Mouse (Mus musculus) large intestine, adult 2 months (tissue): Measurements from ENCODE around the gene Prkcg. TPM values are rescaled to one million over a fixed set of nuclear protein-coding genes. Genes with fewer than 3 reads are reported as not detected.
A peak's percentile ranks its signal among the peaks of the same experiment; 100 is the strongest.
"Not testable (repeated sequence)": the region's sequence is repeated elsewhere in the genome, so short reads cannot be mapped to it uniquely, and the experiment has no call there.

Source experiments
- DNase-seq: peaks from one replicate; pipeline ENCODE4 v3.0.0-alpha.2; 2012; ENCODE audit warnings: low read depth, low spot score
- WGBS: fragments of 180-500 bp; shearing (Covaris S2); methylation state at CpG from one replicate; pipeline ENCODE4 v1.1.7; 2018; 5-methylcytosine and 5-hydroxymethylcytosine counted together
- polyA plus RNA-seq: library from polyadenylated mRNA; depleted of rRNA; stranded (reverse); fragments of >200 nt; gene quantifications from 2 replicates; pipeline ENCODE4 v1.2.3, GENCODE M21; 2012

The Prkcg gene
- polyA plus RNA-seq, 1 experiment = 0.51 TPM

DNA sequence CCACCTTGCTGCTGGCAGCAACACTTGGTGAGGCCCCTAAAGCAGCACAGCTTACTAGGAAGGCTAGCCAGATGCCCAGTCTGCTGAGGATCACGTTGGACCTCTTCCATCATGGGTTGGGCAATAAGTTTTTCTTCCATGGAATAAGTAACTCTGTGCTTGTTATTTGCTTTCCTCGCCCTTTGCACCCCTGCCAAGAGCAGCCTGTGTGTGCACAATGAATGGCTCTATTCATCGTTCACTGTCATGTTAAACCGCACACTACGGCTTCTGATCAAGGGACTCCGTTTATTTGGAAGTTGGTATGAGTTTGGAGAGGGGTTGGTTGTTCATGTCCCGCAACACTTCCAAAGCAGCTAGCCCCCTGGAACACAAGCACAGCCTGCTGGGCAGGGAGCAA is 1.8 kb upstream of the Prkcg start:
- 25% methylated on average over 7 of the region's 7 CpGs for WGBS
- no peak for DNase-seq

- DNase-seq = no peak
- 4% methylated on average over 18 of the region's 18 CpGs for WGBS
Measured at GRCm38 (mm10) chr7:3290257-3291033, 1.5 kb downstream of the Prkcg start.

- WGBS = 16% methylated on average over 6 of the region's 6 CpGs
- DNase-seq = no peak
Measured at GRCm38 (mm10) chr7:3291197-3291596, 2.2 kb downstream of the Prkcg start.

DNA sequence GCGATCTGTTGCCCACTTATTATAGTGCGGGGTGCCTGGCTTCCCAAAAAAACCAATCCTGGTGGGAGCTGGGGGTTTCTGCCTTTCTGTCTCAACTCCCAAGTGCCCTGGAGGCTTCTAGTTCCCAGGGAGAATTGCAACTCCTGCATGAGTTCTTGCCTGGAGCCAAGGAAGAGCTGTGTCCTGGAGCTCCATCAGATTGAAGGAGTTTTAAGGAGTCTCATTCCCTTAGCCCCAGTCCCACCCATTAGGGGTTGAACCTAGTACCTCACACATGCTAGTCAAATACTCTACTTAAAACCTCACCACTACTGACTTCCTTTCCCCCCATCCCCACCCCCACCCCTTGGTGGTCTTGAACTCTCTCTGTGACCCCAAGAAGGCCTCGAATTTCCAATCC is 2.8 kb downstream of the Prkcg start:
- no peak for DNase-seq
- WGBS = 64% methylated on average over 3 of the region's 3 CpGs

DNA sequence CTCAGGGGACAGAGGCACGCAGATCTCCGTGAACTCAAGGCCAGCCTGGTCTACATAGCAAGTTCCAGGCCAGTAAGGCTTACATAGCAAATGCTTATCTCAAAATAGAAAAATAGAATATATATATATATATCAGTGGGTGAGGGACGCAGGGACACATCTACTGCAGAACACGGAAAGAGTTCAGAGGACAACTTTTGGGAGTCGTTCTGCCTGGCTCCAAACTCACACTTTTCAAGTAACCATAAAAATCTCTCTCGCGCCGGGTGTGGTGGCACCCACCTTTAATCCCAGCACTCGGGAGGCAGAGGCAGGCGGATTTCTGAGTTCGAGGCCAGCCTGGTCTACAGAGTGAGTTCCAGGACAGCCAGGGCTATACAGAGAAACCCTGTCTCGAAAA is 3.3 kb downstream of the Prkcg start:
- DNase-seq = not testable (repeated sequence)
- WGBS = 24% methylated on average over 12 of the region's 12 CpGs

DNA sequence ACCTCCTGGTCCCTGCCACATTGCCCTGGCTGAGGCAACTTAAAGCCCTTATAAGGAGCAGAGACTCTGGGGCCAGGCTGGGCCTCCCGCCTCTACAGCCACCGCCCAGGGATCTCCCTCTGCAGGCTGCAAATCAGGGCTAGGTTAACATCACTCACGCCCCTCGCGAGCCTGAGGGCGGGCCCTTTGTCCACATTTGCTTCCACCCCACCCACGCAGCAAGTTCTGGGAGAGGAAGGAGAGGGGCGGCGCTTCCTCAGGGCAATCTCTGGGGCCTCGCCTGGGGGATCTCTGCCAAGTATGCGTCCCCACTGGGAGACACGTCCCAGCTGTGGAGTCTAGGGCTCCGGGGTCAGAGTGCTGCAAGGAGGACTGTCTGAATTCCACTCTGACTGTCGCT is 3.8 kb downstream of the Prkcg start:
- DNase-seq = peak; percentile 91

DNA sequence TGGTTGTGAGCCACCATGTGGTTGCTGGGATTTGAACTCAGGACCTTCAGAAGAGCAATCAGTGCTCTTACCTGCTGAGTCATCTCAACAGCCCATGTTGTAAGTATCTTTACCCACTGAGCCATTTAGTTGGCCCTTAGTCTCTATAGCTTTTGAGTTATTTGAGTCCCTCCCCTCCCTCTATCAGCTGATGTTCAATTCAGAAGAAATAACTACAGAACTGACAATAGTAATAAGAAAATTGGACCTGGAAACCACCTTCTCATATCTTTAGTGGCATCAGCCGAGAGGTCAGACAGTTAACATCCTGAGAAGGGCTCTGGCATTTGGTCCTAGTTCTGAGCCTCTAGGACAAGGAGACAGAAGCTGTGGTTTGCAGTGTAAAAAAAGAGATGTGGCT is 5.8 kb downstream of the Prkcg start:
- 67% methylated on average over 1 of the region's 1 CpGs for WGBS
- no peak for DNase-seq

More for the DNA sequence above, 3.8 kb downstream of the Prkcg start:
- under 1% methylated on average over 14 of the region's 14 CpGs for WGBS

DNA sequence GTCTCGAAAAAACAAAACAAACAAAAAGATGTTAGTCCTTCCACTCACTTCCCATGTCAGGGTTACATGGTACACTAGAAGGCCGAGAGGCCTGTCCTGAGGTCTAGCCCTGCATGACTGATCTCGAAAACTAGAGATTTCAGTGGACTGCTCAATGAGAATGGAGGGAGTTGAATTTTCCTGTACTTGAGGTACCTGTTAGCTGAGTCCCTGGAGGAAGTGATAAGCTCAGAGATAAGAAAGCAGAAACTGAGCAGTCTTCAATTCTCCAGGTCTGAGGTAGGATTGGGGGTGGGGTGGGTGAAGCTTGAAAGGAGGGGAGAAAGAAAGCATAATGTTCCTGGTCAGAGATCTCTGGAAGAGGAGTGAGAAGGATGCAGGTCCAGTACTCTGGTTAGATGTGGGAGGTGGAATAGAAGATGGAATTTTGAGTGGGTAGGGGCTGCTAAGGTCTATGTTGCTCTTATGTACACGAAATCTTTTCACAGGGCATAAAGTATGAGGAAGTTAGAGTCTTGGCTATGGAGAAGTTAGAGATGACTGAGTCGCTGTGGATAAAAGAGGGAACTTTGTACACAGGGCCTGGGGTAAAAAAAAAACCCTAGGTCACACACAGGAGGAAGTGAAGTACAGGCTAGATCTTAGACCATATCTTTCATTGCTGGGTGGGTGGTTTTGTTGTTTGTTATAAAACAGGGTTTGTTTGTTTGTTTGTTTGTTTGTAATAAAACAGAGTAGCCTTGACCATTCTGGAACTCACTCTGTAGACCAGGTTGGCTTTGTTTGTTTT is 6.5 kb downstream of the Prkcg start:
- 35% methylated on average over 5 of the region's 5 CpGs for WGBS

DNA sequence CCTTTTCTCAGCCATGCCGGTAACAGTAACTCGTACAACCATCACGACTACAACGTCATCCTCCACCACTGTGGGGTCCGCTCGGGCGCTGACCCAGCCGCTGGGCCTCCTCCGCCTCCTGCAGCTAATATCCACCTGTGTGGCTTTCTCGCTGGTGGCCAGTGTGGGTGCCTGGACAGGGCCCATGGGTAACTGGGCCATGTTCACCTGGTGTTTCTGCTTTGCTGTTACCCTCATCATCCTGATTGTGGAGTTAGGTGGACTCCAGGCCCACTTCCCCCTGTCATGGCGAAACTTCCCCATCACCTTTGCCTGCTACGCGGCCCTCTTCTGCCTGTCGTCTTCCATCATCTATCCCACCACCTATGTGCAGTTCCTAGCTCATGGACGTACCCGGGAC is 7.7 kb downstream of the Prkcg start:
- DNase-seq = no peak

More for the DNA sequence above, 6.5 kb downstream of the Prkcg start:
- DNase-seq = no peak

GRCm38 (mm10) chr7:3299941-3300617 is 11.1 kb downstream of the Prkcg start:
- WGBS = 47% methylated on average over 7 of the region's 7 CpGs
- DNase-seq = no peak

More for the DNA sequence above, 7.7 kb downstream of the Prkcg start:
- WGBS = 93% methylated on average over 16 of the region's 16 CpGs

DNA sequence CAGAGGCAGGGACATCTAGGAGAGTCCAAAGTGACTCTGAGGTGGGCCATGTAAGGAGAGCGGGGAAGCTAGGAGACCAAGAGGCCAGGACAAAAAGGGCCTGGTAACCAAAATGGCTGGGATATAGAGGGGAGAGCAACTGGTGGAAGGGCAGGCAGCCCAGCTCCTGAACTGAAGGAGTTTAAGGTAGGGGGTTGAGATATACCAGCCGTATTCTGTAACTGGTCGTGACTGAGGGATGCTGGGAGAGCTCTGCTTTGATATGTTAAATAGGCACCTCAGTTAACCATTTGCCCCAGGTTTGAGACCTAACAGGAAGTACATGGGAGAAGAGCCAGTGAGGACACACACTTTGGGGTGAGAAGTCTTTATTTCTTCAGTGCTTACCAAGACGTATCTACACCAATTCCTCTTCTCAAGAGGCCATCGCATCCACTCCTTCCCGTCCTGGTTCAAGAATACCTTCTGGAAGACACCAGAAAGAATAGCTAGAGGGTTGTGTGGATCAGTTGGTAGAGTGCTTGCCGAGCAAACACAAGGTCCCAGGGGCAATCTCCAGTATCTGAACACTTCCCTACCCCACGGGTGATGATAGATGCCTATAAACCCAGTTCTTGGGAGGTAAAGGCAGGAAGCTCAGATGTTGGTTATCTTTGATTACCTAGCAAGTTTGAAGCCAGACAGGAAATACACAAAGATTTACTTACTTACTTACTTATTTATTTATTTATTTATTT is 12.1 kb downstream of the Prkcg start:
- DNase-seq = no peak

GRCm38 (mm10) chr7:3301628-3302555 is 12.9 kb downstream of the Prkcg start:
- DNase-seq = no peak
- WGBS = 11% methylated on average over 33 of the region's 33 CpGs

More for the DNA sequence above, 12.1 kb downstream of the Prkcg start:
- WGBS = 72% methylated on average over 8 of the region's 8 CpGs

DNA sequence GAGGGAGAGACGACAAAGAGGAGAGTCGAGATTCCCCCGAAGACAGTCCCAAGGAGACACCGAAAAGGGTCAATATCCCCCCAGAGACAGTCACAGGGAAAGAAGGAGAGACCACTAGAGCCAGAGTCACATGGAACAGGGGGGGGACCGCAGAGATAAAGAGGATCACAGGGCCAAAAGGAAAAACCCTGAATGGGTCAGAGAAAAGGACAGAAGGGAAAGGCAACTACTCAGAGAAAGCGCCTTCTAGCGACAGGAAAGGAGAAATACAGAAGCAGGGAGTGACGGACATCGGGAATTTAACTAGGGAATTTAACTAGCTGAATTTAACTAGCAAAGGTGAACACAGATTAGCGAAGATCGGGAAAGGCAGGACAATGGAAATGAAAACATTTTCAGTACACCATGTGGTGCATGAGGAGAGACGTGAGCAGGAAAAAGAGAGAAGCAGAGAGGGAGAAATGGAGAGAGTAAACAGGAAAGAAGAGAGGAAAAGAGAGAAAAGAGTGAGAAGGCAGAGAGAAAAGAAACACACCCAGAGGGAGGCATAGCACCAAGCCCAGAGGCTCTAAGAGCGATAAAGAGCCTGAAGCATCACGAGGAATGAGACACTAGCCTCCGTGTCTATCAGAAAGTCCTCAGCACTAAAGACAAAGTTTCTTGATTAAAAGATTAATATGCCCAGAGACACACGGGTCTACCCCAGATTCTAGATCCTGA is 13.7 kb downstream of the Prkcg start:
- no peak for DNase-seq
- WGBS = under 1% methylated on average over 16 of the region's 16 CpGs

- DNase-seq = no peak
- WGBS = 4% methylated on average over 24 of the region's 29 CpGs
Measured at GRCm38 (mm10) chr7:3303276-3303781, 14.3 kb downstream of the Prkcg start.

DNA sequence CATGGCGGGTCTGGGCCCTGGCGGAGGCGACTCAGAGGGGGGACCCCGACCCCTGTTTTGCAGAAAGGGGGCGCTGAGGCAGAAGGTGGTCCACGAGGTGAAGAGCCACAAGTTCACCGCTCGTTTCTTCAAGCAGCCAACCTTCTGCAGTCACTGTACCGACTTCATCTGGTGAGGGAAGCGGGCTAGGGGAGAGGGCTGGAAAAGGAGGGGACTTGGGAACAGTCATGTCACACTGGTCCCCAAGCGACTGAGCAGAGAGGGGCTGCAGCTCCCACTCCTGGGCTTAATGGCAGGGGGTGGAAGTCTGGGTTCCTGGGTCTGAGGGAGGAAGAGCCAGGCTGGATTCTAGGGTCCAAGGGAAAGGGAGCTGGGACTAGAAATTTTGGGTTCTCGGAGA is 14.8 kb downstream of the Prkcg start:
- 18% methylated on average over 12 of the region's 12 CpGs for WGBS
- no peak for DNase-seq

DNA sequence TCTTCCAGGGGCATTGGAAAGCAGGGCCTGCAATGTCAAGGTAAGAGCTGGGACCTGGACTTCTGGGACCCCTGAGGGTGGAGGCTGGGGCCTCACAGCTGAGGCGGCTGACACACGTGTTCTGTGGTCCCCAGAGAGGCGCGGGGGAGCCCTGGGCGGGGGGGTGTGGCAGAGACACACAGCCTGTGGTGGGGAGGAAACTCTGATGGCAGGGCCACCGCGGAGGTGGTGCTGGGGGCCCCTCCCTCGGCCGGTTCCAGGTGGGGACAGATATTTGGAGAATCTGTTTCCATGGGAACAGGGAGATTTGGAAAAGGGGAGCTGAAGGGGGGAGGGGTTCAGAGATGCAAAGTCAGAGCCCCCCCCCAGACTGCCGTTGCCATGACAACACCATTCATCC is 15.3 kb downstream of the Prkcg start:
- 22% methylated on average over 10 of the region's 10 CpGs for WGBS
- no peak for DNase-seq

DNA sequence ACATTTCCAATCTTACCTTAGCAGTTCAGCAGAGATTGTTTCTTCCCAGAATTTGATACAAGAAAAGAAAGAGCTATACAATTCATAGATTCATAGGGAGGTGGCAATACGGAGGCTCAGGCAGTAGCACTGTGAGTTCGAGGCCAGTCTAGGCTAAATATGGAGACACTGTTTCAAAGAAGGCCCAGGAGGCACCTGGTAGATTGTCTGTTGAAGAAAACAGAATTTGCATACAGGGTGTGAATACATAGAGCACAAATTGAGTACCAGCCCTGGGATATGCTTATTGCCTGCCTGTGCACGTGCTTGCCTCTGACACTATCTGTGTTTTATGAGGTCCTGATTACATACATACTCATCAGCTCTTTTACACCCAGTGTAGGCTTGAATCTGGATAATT is 17.4 kb downstream of the Prkcg start:
- DNase-seq = no peak
- 57% methylated on average over 3 of the region's 3 CpGs for WGBS

DNA sequence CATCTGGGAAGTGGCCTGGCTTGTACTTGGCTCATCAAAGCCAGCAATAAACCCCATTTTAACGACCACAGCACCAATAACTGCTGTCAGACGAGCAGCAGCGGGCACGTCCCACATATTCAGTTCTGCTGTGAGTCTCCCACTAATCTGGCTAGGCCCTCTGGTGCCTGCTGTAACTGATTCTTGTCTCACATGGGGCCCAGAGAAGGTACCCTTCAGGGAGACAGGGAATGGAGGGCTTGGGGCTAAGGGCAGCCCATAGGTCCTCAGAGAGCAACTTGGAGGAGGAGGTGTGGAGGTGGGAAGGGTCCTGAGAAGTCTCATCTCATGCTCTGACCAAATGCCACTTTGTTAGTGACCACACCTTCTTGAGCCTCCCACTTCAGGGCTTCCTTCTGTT is 19.7 kb downstream of the Prkcg start:
- no peak for DNase-seq
- WGBS = 27% methylated on average over 4 of the region's 4 CpGs
